Mouse (Mus musculus) cortical plate, adult 2 months (tissue): ENCODE data around the gene Gm10974.

Experiments used
- CTCF ChIP-seq: fragments of 200-500 bp; IDR thresholded peaks from 2 replicates; pipeline ENCODE4 v1.5.1; 2011; ENCODE audit warnings: mild to moderate bottlenecking, control low read depth, low read length; ENCODE audit not compliant: insufficient read depth; ENCODE audit errors: extremely low read depth
- POLR2A ChIP-seq: fragments of 200-500 bp; IDR thresholded peaks from 2 replicates; pipeline ENCODE4 v1.6.1; 2011; ENCODE audit warnings: mild to moderate bottlenecking, low read length, control low read depth; ENCODE audit not compliant: insufficient read depth; ENCODE audit errors: extremely low read depth

GRCm38 (mm10) chr7:66387419-66387812, 21.7 kb downstream of the Gm10974 start:
- TF ChIP-seq CTCF = no peak
- TF ChIP-seq POLR2A = no peak
